Mouse (Mus musculus) olfactory bulb, adult 2 months (tissue): Measurements from ENCODE around the gene Gpr162. TPM values are rescaled to one million over a fixed set of nuclear protein-coding genes. Genes with fewer than 3 reads are reported as not detected.
A peak's percentile ranks its signal among the peaks of the same experiment; 100 is the strongest.

Source experiments
- H3K27ac ChIP-seq: fragments of 200-500 bp; 2 replicates; pipeline ENCODE4 v1.5.1; 2012; ENCODE audit warnings: low read depth, low read length; ENCODE audit not compliant: insufficient read depth
- H3K4me1 ChIP-seq: fragments of 200-500 bp; 2 replicates; pipeline ENCODE4 v1.6.1; 2012; ENCODE audit warnings: low read length; ENCODE audit not compliant: control insufficient read depth, insufficient read depth
- H3K4me3 ChIP-seq: fragments of 200-500 bp; 2 replicates; pipeline ENCODE4 v1.5.1; 2012; ENCODE audit warnings: mild to moderate bottlenecking, low read depth, low read length, moderate library complexity; ENCODE audit not compliant: insufficient read depth
- CTCF ChIP-seq: fragments of 200-500 bp; IDR thresholded peaks from 2 replicates; pipeline ENCODE4 v1.5.1; 2012; ENCODE audit warnings: low read depth, mild to moderate bottlenecking, low read length, moderate library complexity; ENCODE audit not compliant: insufficient read depth
- POLR2A ChIP-seq: fragments of 200-500 bp; IDR thresholded peaks from 2 replicates; pipeline ENCODE4 v1.6.1; 2012; ENCODE audit warnings: mild to moderate bottlenecking, low read depth, low read length, moderate library complexity; ENCODE audit not compliant: insufficient read depth
- WGBS: fragments of 180-500 bp; shearing (Covaris S2); methylation state at CpG from one replicate; pipeline ENCODE4 v1.1.7; 2018; 5-methylcytosine and 5-hydroxymethylcytosine counted together
- polyA plus RNA-seq: library from polyadenylated mRNA; stranded (reverse); fragments of >200 nt; gene quantifications from 2 replicates; pipeline ENCODE4 v1.2.4, GENCODE M21; 2012; ENCODE audit warnings: low replicate concordance; ENCODE audit not compliant: missing spikeins, insufficient read depth, insufficient read length

The Gpr162 gene
- polyA plus RNA-seq, result not detected in 2 replicates

DNA sequence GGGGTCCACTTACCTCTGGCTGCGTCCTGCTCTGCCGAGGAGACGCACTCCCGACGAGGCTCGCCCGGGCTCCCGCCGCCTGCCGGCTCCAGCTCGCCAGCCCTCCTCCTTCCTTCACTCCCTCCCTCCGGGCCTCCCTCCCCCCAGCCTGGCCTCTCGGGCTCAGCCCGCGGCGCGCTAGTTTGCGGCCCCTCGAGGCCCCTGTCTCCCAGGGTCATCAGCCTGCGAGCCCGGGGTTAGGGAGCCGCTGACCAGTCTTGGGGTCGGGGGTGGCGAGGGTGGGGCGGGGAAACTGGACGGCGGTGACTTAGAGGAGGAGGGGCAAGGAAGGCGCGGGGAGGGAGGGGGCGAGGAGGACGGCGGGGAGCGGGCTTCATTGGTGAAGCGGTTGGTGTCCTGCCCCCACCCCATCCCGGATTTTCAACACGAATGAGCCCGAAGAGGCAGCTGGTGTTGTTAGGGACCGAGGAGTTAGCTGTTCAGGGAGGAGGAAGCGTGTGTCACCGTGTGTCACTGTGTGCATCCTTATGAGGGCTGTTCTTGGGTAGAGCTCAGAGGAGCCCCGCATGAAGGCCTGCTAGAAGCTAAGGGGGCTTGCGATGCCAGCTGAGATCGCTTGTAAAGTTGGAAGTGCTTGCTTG, at the start of gene Gpr162:
Gene Gpr162 (minus strand): TSS at position 326 of the 641 bp plus-strand sequence.
- TF ChIP-seq POLR2A, result peak; percentile 33; the same call in 1 of the 2 replicates
- no peak for TF ChIP-seq CTCF
- WGBS, result under 1% methylated on average over 43 of the region's 43 CpGs
- peak within 1 kb of the TSS; percentile 73 for H3K4me3 ChIP-seq
- peak within 1 kb of the TSS; percentile 99 for H3K27ac ChIP-seq
- H3K4me1 ChIP-seq, result peaks cover 46% of the 10 kb centered on the region

- peaks cover 47% of the 10 kb centered on the region for H3K4me1 ChIP-seq
- no peak overlapping the region for H3K4me3 ChIP-seq
- 55% methylated on average over 6 of the region's 6 CpGs for WGBS
- TF ChIP-seq CTCF (no peak), POLR2A (no peak)
- H3K27ac ChIP-seq, result no peak overlapping the region
Measured at GRCm38 (mm10) chr6:124913214-124913613, 49.4 kb upstream of the Gpr162 start.

- Histone ChIP-seq H3K27ac (no peak within 1 kb of the TSS), H3K4me3 (no peak within 1 kb of the TSS), H3K4me1 (peaks cover 45% of the 10 kb centered on the region)
- TF ChIP-seq POLR2A (no peak), CTCF (no peak)
- 26% methylated on average over 13 of the region's 13 CpGs for WGBS
Measured at GRCm38 (mm10) chr6:124911533-124912218, 47.9 kb upstream of the Gpr162 start, which contains the start of gene Lag3. TSS of gene Lag3 (minus strand) at chr6:124911705.

- Histone ChIP-seq H3K27ac (no peak overlapping the region), H3K4me3 (no peak overlapping the region), H3K4me1 (peaks cover 34% of the 10 kb centered on the region)
- 23% methylated on average over 32 of the region's 32 CpGs for WGBS
- TF ChIP-seq POLR2A (no peak), CTCF (no peak)
Measured at GRCm38 (mm10) chr6:124910032-124910431, 46.2 kb upstream of the Gpr162 start.

DNA sequence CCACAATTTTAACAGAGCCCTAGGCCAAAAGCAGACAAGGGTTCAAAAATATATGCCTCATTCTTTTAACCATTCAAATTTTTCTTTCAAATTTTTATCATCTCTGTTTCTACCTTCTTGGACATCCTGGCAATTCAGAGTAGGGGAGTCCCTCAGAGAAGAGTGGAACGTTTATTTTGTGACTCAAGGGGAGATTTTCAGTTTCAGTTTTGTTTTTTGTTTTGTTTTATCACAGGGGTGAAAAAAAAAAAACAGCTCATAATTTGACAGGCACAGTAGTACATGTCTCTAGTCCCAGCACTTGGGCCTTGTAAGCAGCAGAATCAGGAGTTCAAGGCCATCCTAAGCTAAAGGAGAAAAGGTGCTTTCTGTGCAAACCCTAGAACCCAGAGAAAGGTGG, 44.0 kb upstream of the Gpr162 start:
- WGBS, result 83% methylated on average over 1 of the region's 1 CpGs
- no peak overlapping the region for H3K4me3 ChIP-seq
- no peak for TF ChIP-seq POLR2A
- no peak for TF ChIP-seq CTCF
- peaks cover 29% of the 10 kb centered on the region for H3K4me1 ChIP-seq
- no peak overlapping the region for H3K27ac ChIP-seq

GRCm38 (mm10) chr6:124904991-124905860, 41.4 kb upstream of the Gpr162 start:
- no peak for TF ChIP-seq CTCF
- TF ChIP-seq POLR2A, result no peak
- H3K27ac ChIP-seq, result peak overlapping the region; percentile 93
- peaks cover 18% of the 10 kb centered on the region for H3K4me1 ChIP-seq
- 0 out of 2 replicates have a peak overlapping the region, but pooled peaks have one; percentile 37 for H3K4me3 ChIP-seq
- 38% methylated on average over 16 of the region's 16 CpGs for WGBS

DNA sequence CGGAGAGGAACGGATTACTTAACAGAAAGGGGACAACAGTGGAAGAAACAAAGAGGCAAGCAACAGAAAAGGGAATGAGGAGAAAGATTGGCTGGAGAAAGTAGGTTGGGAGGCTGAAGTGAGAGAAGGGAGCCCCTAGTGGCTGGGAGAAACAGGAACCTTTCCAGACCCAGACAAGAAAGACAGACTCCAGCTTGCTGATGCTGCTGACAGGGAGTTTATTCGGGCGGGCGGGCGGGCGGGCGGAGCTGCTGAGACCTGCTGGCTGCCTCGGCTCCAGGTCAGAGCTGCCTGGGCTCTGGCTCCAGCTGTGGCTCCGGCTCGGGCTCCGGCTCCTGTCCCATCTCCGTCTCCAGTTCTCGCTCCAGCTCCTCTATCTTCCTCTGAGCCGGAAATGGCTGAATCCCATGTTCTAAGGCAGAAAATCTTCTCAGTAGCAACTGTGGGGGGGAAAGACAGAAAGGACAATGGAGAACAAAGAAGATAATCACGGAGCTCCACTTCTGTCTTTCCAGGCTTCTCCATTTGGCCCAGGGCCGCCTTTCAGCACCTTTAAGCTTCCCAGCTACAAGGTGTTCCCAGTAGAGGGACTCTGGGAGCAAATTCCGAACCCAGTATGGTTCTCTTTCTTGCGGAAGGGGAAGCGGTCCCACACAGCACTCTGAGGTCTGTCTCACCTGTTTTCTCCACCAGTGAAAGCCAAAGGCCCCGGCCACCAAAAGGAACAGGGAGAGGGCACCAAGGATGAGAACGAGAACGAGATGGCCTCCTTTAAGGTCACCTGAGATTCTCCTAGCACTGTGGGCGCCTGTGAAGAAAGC, 40.6 kb upstream of the Gpr162 start:
- 8% methylated on average over 24 of the region's 24 CpGs for WGBS
- TF ChIP-seq POLR2A (0 out of 2 replicates have a peak, but pooled peaks have one; percentile 6), CTCF (no peak)
- Histone ChIP-seq H3K4me1 (peaks cover 13% of the 10 kb centered on the region), H3K27ac (peak overlapping the region; percentile 93), H3K4me3 (peak overlapping the region; percentile 37)

DNA sequence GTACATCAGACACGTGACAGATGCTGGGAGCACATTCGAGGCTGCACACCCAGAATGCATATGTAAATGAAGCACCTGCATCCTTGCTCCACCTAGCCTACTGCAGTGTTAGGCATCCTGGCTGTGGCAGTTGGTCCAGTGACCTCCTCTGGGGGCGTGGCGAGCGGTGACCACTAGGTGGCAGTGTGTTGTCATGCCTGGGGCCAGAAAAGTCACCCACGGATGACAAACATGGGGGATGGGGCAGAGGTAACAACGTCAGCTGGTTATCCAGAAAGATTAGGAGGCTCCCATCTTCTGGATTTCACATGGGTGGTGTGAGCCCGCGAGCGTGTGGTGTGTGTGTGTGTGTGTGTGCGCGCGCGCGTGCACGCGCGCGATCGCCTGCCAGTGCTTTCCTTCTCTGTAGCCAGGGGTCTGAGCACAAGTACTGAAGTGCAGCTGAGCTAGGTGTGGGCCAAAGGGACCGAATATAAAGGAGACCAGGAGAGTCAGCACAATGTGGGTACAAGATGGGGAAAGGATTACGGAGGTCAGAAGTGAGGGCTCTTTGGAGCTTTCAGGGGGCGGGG, 39.9 kb upstream of the Gpr162 start:
- H3K27ac ChIP-seq, result peak overlapping the region; percentile 88
- H3K4me1 ChIP-seq, result peaks cover 13% of the 10 kb centered on the region
- TF ChIP-seq POLR2A, result 0 out of 2 replicates have a peak, but pooled peaks have one; percentile 32
- TF ChIP-seq CTCF, result peak; percentile 94
- H3K4me3 ChIP-seq, result peak overlapping the region; percentile 34
- under 1% methylated on average over 23 of the region's 23 CpGs for WGBS
